Mouse (Mus musculus) midbrain, embryonic 12.5 days (tissue): ENCODE results near the gene Klc4. TPM values are rescaled to one million over a fixed set of nuclear protein-coding genes. Genes with fewer than 3 reads are reported as not detected.

Experiments
- ATAC-seq: fragments of 200-750 bp; cut with Nextera tagmentation; 2 replicates; pipeline ENCODE4 v1.8.0; 2017; ENCODE audit warnings: low read depth, moderate TSS enrichment, moderate library complexity; ENCODE audit not compliant: low FRiP score
- H3K27ac ChIP-seq: fragments of 300-500 bp; sonication (generic); replicated peaks from 2 replicates; pipeline ENCODE4 v1.5.1; 2016; ENCODE audit warnings: mild to moderate bottlenecking
- H3K27me3 ChIP-seq: fragments of 300-500 bp; sonication (generic); 2 replicates; pipeline ENCODE4 v1.6.1; 2016; ENCODE audit warnings: mild to moderate bottlenecking
- H3K36me3 ChIP-seq: fragments of 300-500 bp; sonication (generic); 2 replicates; pipeline ENCODE4 v1.6.1; 2016
- H3K4me1 ChIP-seq: fragments of 300-500 bp; sonication (generic); 2 replicates; pipeline ENCODE4 v1.6.1; 2016
- H3K4me2 ChIP-seq: fragments of 300-500 bp; sonication (generic); replicated peaks from 2 replicates; pipeline ENCODE4 v1.6.1; 2016; ENCODE audit warnings: mild to moderate bottlenecking, moderate library complexity
- H3K4me3 ChIP-seq: fragments of 300-500 bp; sonication (generic); 2 replicates; pipeline ENCODE4 v1.5.1; 2016; ENCODE audit warnings: mild to moderate bottlenecking
- H3K9ac ChIP-seq: fragments of 300-500 bp; sonication (generic); replicated peaks from 2 replicates; pipeline ENCODE4 v1.6.1; 2016; ENCODE audit warnings: mild to moderate bottlenecking, moderate library complexity
- H3K9me3 ChIP-seq: fragments of 300-500 bp; sonication (generic); 2 replicates; pipeline ENCODE4 v1.6.1; 2016; ENCODE audit warnings: mild to moderate bottlenecking
- WGBS: fragments of 180-500 bp; shearing (Covaris S2); methylation state at CpG from one replicate; pipeline ENCODE4 v1.1.7; 2016; 5-methylcytosine and 5-hydroxymethylcytosine counted together
- polyA plus RNA-seq: library from polyadenylated mRNA; unstranded; fragments of >200 nt; fragmentation: Nextera tagmentation; extraction: Ambion mirVana; gene quantifications from 2 replicates; pipeline ENCODE4 v1.2.1, GENCODE M21; 2016

Gene Klc4
- polyA plus RNA-seq, 1 experiment from 2014 or later, result 43.6 TPM

DNA sequence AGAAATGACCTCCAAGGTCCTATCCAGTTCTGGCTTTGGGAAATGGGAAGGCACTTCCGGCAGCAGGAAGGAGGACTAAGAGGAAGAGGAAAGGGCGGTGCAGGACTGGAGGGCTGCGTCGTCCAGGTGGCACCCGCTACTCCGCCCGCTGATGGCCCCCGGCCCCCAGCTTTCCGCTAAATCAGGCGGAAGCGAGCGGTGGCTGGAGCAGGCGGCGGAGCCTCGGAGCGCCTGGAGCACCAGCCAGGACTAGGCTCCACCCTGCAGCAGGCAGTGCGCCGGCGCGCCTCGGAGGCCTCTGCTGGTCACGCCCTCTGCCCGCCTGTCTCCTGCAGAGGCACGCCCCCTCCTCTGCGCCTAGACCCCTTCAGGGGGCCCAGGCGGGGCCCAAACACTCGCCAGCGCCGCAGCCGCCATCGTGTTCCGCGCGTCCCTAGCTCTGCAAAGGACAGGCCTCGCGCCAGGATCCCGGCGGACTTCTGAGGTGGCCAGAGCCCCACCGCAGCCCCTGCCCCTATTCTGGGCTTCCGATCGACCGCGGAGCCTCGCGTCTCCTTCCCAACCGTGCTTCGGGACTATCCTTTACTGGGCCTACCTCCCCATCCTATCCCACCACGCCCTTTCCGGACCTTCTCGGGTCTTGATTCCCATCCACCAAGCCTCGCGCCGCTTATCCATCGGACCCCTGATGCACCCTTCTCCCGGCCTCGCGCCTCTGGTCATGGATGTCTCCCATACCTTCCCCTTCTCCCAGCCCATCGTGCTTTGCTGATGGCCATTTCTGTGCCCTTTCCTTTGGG lies 4.6 kb upstream of the Klc4 start, which contains the start of gene Cul7:
Cul7 (plus strand) TSS at position 106 of the 800 bp plus-strand sequence.
- Histone ChIP-seq H3K4me3 (peak within 1 kb of the TSS; percentile 69), H3K27me3 (no peaks in the 10 kb centered on the region), H3K4me2 (peak within 1 kb of the TSS; percentile 86), H3K4me1 (peaks cover 37% of the 10 kb centered on the region), H3K9ac (peak within 1 kb of the TSS; percentile 91), H3K36me3 (peaks cover 36% of the 10 kb centered on the region), H3K9me3 (no peaks in the 10 kb centered on the region), H3K27ac (peak within 1 kb of the TSS; percentile 90)
- WGBS, result under 1% methylated on average over 58 of the region's 58 CpGs
- peak; percentile 93 for ATAC-seq

DNA sequence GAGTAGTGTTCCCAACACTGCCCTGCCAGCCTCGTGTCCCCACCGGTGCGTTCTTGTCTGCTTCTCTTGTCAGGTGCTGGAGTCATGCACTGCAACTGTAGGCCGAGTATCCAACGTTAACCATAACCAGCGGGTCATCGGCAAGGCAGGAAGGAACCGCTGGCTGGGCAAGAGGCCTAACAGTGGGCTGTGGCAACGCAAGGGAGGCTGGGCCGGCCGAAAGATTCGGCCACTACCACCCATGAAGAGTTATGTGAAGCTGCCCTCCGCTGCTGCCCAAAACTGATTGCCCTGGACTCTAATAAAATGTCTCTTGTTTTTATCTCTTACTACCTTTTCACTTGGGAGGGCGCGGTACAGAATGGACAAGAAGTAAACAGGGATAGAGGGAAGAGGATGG lies 4.0 kb upstream of the Klc4 start:
- H3K36me3 ChIP-seq, result peaks cover 32% of the 10 kb centered on the region
- WGBS, result 38% methylated on average over 15 of the region's 15 CpGs
- peak overlapping the region; percentile 86 for H3K4me2 ChIP-seq
- no peak for ATAC-seq
- H3K9ac ChIP-seq, result peak overlapping the region; percentile 91
- no peaks in the 10 kb centered on the region for H3K27me3 ChIP-seq
- H3K4me1 ChIP-seq, result peaks cover 43% of the 10 kb centered on the region
- H3K4me3 ChIP-seq, result peak overlapping the region; percentile 69
- H3K9me3 ChIP-seq, result no peaks in the 10 kb centered on the region
- peak overlapping the region; percentile 90 for H3K27ac ChIP-seq

DNA sequence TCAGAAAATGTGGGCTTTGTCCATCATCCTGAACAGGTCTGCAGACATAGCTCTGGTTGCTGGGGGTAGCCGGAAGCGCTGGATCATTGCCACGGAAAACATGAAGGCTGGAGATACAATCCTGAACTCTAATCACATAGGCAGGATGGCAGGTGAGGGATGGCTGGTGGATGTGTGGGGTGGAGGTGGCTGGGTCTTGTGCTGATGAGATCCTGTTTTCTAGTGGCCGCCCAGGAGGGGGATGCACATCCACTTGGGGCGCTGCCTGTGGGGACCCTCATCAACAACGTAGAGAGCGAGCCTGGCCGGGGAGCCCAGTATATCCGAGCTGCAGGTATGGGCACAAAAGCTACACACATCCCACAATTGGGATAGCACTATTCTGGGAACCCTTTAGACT lies 2.6 kb upstream of the Klc4 start:
- Histone ChIP-seq H3K4me3 (no peak overlapping the region), H3K27ac (no peak overlapping the region), H3K27me3 (no peaks in the 10 kb centered on the region), H3K9me3 (no peaks in the 10 kb centered on the region), H3K4me1 (peaks cover 50% of the 10 kb centered on the region), H3K9ac (0 out of 2 replicates have a peak overlapping the region, but pooled peaks have one; percentile 1), H3K36me3 (peaks cover 18% of the 10 kb centered on the region), H3K4me2 (no peak overlapping the region)
- ATAC-seq, result no peak
- WGBS, result 89% methylated on average over 9 of the region's 9 CpGs

GRCm38 (mm10) chr17:46647279-46647678 lies 1.5 kb upstream of the Klc4 start:
- Histone ChIP-seq H3K27ac (no peak overlapping the region), H3K9me3 (no peaks in the 10 kb centered on the region), H3K4me2 (peak overlapping the region; percentile 94; the same call in 1 of the 2 replicates), H3K27me3 (no peaks in the 10 kb centered on the region), H3K9ac (0 out of 2 replicates have a peak overlapping the region, but pooled peaks have one; percentile 66), H3K36me3 (peaks cover 12% of the 10 kb centered on the region), H3K4me3 (peak overlapping the region; percentile 72; the same call in 1 of the 2 replicates), H3K4me1 (peaks cover 47% of the 10 kb centered on the region)
- no peak for ATAC-seq
- WGBS, result 91% methylated on average over 7 of the region's 7 CpGs

DNA sequence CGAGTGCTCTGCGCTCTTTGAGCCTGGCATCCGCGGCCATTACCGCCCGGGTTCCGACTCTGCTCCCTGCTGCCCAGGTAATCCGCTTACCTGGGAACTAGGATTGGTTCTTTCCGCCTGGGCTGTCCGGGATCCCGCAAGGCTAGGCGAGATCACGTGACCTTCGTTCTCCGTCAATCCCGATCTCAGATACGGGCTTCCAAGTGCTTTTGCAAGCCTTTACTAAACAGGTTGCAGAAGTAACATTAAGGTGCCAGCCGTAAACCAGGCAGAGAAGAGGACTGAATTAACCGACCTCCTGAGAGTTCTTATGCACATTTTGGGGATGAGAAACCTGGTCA lies 470 bp upstream of the Klc4 start:
- Histone ChIP-seq H3K4me3 (peak overlapping the region; percentile 72), H3K4me1 (peaks cover 37% of the 10 kb centered on the region), H3K9ac (peak overlapping the region; percentile 66), H3K9me3 (no peaks in the 10 kb centered on the region), H3K27ac (peak overlapping the region; percentile 73), H3K36me3 (peaks cover 22% of the 10 kb centered on the region), H3K4me2 (peak overlapping the region; percentile 94), H3K27me3 (no peaks in the 10 kb centered on the region)
- under 1% methylated on average over 19 of the region's 19 CpGs for WGBS
- ATAC-seq, result no peak

- H3K36me3 ChIP-seq, result peaks cover 35% of the 10 kb centered on the region
- peak overlapping the region; percentile 94 for H3K4me2 ChIP-seq
- H3K9ac ChIP-seq, result peak overlapping the region; percentile 77
- peak; percentile 1; the same call in 1 of the 2 replicates for ATAC-seq
- peak overlapping the region; percentile 72 for H3K4me3 ChIP-seq
- peaks cover 29% of the 10 kb centered on the region for H3K4me1 ChIP-seq
- peak overlapping the region; percentile 49; the same call in 1 of the 2 replicates for H3K27ac ChIP-seq
- WGBS, result 7% methylated on average over 10 of the region's 11 CpGs
- H3K27me3 ChIP-seq, result no peaks in the 10 kb centered on the region
- no peaks in the 10 kb centered on the region for H3K9me3 ChIP-seq
Observed at GRCm38 (mm10) chr17:46644916-46645475, 826 bp downstream of the Klc4 start.

DNA sequence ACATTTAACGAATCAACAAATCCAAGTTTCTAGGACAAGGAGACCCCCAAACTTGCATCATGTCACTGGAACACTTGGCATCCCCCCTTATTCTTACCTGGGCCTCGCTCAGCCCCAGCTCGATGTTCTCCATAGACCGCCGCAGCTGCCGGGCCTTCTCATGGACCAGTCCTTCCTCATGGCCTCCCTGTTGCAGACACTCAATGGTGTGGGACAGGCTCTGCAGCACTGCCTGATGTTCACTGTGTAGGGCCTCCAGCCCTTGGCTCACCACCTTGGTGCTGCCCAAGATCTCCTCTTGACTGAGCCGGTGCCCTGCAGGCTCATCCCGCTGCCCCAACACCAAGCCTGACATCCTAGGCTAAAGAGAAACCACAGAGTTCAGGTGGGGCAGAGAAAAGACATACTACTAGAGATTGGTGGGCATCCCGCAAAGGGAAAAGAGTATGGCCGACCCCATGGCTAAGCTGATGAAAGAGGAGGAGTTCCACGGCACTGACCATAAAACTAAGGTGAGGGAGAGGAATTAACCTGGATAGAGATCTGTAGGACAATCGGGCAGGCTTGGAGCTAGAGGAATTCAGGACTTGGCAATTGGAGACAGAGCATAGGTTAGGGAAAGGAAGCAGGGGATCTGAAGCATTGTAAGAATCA lies 1.5 kb downstream of the Klc4 start:
- no peak for ATAC-seq
- no peaks in the 10 kb centered on the region for H3K9me3 ChIP-seq
- WGBS, result 87% methylated on average over 12 of the region's 12 CpGs
- no peaks in the 10 kb centered on the region for H3K27me3 ChIP-seq
- peak overlapping the region; percentile 94 for H3K4me2 ChIP-seq
- H3K4me3 ChIP-seq, result peak overlapping the region; percentile 72
- H3K9ac ChIP-seq, result peak overlapping the region; percentile 77
- peaks cover 41% of the 10 kb centered on the region for H3K36me3 ChIP-seq
- H3K4me1 ChIP-seq, result peaks cover 22% of the 10 kb centered on the region
- no peak overlapping the region for H3K27ac ChIP-seq

DNA sequence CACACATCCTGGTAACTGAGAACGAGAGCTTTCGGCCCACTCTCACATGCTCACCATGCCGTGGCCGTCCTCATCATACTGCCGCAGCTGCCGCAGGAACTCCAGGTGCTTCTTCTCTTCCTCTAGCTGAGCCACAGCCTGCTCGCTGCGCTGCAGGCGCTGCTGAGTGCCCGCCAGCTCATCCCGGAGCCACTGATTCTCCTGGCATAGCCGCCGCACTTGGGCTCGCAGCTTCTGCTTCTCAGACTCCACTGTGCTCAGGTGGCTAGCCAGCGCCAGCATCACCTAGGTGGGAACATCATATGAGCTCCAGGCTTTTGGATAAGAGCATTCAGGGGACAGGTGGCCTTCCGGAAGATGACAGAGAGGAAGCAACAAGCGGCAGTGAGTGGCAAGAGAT lies 3.8 kb downstream of the Klc4 start:
- 95% methylated on average over 17 of the region's 17 CpGs for WGBS
- peaks cover 20% of the 10 kb centered on the region for H3K4me1 ChIP-seq
- H3K9ac ChIP-seq, result no peak overlapping the region
- H3K9me3 ChIP-seq, result no peaks in the 10 kb centered on the region
- no peak for ATAC-seq
- H3K4me2 ChIP-seq, result no peak overlapping the region
- H3K36me3 ChIP-seq, result peaks cover 36% of the 10 kb centered on the region
- H3K4me3 ChIP-seq, result no peak overlapping the region
- no peaks in the 10 kb centered on the region for H3K27me3 ChIP-seq
- H3K27ac ChIP-seq, result no peak overlapping the region

- H3K9me3 ChIP-seq, result no peaks in the 10 kb centered on the region
- no peaks in the 10 kb centered on the region for H3K27me3 ChIP-seq
- no peak overlapping the region for H3K27ac ChIP-seq
- no peak overlapping the region for H3K9ac ChIP-seq
- peaks cover 46% of the 10 kb centered on the region for H3K36me3 ChIP-seq
- H3K4me3 ChIP-seq, result no peak overlapping the region
- ATAC-seq, result no peak
- H3K4me2 ChIP-seq, result no peak overlapping the region
- H3K4me1 ChIP-seq, result peaks cover 14% of the 10 kb centered on the region
- WGBS, result 82% methylated on average over 9 of the region's 9 CpGs
Observed at GRCm38 (mm10) chr17:46639929-46640328, 5.9 kb downstream of the Klc4 start.

DNA sequence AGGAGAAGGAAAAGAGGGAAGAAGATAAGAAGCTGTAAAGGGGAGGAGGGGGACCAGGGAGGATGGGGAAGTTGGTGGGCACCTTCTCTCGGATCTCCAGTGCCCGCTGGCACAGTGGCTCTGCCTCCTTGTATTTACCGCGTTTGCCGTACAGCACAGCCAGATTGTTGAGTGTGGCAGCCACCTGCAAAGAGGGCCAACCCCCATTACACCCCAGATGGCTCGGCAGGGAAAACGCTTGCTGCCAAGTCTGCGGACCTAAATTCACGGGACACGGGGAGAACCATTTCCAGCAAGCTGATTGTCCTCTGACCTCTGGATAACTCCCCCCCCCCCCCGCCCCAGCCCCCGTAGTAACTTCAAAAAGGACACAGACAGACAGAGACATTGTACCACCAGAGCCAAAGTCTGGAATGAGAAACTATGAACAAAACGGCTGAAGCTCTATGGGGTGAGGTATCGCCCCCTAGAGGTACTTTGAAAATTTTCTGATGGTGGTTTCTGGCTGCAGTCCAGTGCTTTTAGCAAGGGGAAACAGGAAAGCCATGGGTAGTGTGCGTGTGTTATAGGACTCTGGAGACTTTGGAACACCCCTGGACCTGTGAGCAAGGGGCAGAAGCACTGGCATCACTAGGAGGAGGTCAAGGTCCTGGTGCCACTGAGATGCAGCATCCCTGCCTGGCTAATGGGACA lies 8.8 kb downstream of the Klc4 start:
- 31% methylated on average over 15 of the region's 15 CpGs for WGBS

GRCm38 (mm10) chr17:46629685-46630441 lies 16.0 kb downstream of the Klc4 start:
- Histone ChIP-seq H3K9ac (peak overlapping the region; percentile 47; the same call in 1 of the 2 replicates), H3K4me2 (peak overlapping the region; percentile 83), H3K27ac (peak overlapping the region; percentile 90), H3K4me1 (peaks cover 31% of the 10 kb centered on the region), H3K9me3 (no peaks in the 10 kb centered on the region), H3K4me3 (peak overlapping the region; percentile 90), H3K27me3 (no peaks in the 10 kb centered on the region), H3K36me3 (peaks cover 32% of the 10 kb centered on the region)
- WGBS, result 9% methylated on average over 12 of the region's 12 CpGs
- ATAC-seq, result peak; percentile 55

More for the DNA sequence above, 8.8 kb downstream of the Klc4 start:
- Histone ChIP-seq H3K4me2 (peak overlapping the region; percentile 30; the same call in 1 of the 2 replicates), H3K9ac (no peak overlapping the region; the same call in 1 of the 2 replicates), H3K36me3 (peaks cover 61% of the 10 kb centered on the region), H3K4me3 (no peak overlapping the region), H3K27me3 (no peaks in the 10 kb centered on the region), H3K27ac (no peak overlapping the region), H3K4me1 (peaks cover 5% of the 10 kb centered on the region; the same call in 1 of the 2 replicates), H3K9me3 (no peaks in the 10 kb centered on the region)
- no peak for ATAC-seq
